Mouse (Mus musculus): ENCODE measurements around the gene Cxcl1.

DNA sequence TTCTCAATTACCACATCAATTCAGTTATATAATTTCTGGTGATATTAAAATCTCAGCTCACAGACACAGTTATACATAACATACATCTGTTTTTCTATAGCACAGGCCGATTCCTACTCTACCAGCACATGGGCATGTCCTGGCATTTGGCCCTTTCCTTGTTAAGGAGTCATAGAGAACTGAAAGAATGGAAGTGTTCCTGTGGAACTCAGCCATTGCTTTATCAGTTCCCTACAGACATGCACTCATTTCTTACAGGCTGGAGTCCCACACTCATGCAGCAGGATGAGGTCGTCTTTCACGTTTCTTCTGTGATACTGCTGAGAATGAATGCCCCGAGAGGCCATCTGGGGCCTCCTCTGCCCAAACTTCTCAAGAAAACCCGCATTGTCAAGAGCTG, 33.6 kb upstream of the Cxcl1 start:
- TF ChIP-seq CTCF (IDR thresholded peaks at IDR 0.05; ENCODE audit: low read depth) = no peak
- no peak for TF ChIP-seq EP300 (IDR thresholded peaks at IDR 0.05; ENCODE audit: low read depth)

Data from liver, embryonic 14.5 days (tissue).